Comparison of ENCODE assay signal across 24 mouse cellular contexts in the genomic region with DNA sequence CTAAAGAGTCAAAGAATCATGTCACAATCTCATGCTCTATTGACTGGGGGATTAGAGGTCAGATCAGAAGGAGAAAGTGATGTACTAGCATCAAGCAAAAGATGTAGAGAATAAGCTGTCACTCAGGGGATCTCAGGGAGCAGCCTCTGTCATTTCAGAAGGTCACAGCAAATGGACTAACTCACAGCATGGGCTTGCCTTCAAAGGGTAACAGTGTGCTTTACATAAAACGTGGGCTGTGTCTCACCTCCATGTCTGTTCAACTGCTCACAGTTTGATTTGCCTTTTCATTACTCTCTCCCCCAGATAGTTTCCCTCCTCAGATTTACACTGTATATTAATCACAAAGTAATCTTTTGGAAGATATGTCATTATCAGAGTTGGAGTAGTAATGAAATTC.
"Had no signal": no experiment of that assay in that cellular context is flagged by ENCODE, and none has a peak within 500 bp of the region (broad histone marks: within the 10 kb centered on the region; RNA-seq: fewer than 3 reads in every experiment).

No protein-coding gene starts in this region.

- H3K4me1 ChIP-seq: intestine, embryonic 15.5 days; kidney, embryonic 15.5 days; limb, embryonic 12.5 days; limb, embryonic 15.5 days; neural tube, embryonic 13.5 days; stomach, embryonic 15.5 days had no signal

- H3K27ac ChIP-seq: intestine, embryonic 15.5 days; kidney, embryonic 15.5 days; left cerebral cortex, adult 2 months; limb, embryonic 12.5 days; limb, embryonic 15.5 days; liver, embryonic 14.5 days; macrophage; neural tube, embryonic 13.5 days; stomach, embryonic 15.5 days had no signal

- H3K9ac ChIP-seq: intestine, embryonic 15.5 days; kidney, embryonic 15.5 days; limb, embryonic 12.5 days; limb, embryonic 15.5 days; liver, embryonic 14.5 days; liver, postnatal 0 days; lung, embryonic 14.5 days; neural tube, embryonic 13.5 days; stomach, embryonic 15.5 days had no signal

- H3K36me3 ChIP-seq: intestine, embryonic 15.5 days; kidney, embryonic 15.5 days; limb, embryonic 12.5 days; limb, embryonic 15.5 days; neural tube, embryonic 13.5 days; stomach, embryonic 15.5 days had no signal

- H3K4me3 ChIP-seq: intestine, embryonic 15.5 days; kidney, embryonic 15.5 days; left cerebral cortex, adult 2 months; limb, embryonic 12.5 days; limb, embryonic 15.5 days; myocyte; neural tube, embryonic 13.5 days; stomach, embryonic 15.5 days had no signal

- H3K4me2 ChIP-seq: intestine, embryonic 15.5 days; kidney, embryonic 15.5 days; limb, embryonic 12.5 days; limb, embryonic 15.5 days; liver, embryonic 11.5 days; lung, embryonic 14.5 days; neural tube, embryonic 13.5 days; stomach, embryonic 15.5 days had no signal

- DNase-seq: kidney, adult 11 months; kidney, adult 8-10 months; kidney, postnatal 10 days; kidney, postnatal 36 days; layer of hippocampus, postnatal 36 days; left cerebral cortex, postnatal 4 days; liver, postnatal 0 days; lung, embryonic 14.5 days; right cerebral cortex, adult 18-20 months; right cerebral cortex, postnatal 14 days; spleen, adult 18-20 months; thymus, postnatal 25 days had no signal

- ATAC-seq: intestine, embryonic 15.5 days; liver, postnatal 0 days; lung, postnatal 0 days had no signal

- H3K27me3 ChIP-seq: intestine, embryonic 15.5 days; kidney, embryonic 15.5 days; limb, embryonic 12.5 days; limb, embryonic 15.5 days; neural tube, embryonic 13.5 days; stomach, embryonic 15.5 days had no signal

- H3K9me3 ChIP-seq: intestine, embryonic 15.5 days; kidney, embryonic 15.5 days; limb, embryonic 12.5 days; limb, embryonic 15.5 days; neural tube, embryonic 13.5 days; stomach, embryonic 15.5 days had no signal
